Mouse (Mus musculus) cerebellum, adult 8-10 months (tissue): ENCODE data around the gene Tax1bp1.

Experiments
- DNase-seq: peaks from one replicate; pipeline ENCODE4 v3.0.0; 2022

Tax1bp1 gene

DNA sequence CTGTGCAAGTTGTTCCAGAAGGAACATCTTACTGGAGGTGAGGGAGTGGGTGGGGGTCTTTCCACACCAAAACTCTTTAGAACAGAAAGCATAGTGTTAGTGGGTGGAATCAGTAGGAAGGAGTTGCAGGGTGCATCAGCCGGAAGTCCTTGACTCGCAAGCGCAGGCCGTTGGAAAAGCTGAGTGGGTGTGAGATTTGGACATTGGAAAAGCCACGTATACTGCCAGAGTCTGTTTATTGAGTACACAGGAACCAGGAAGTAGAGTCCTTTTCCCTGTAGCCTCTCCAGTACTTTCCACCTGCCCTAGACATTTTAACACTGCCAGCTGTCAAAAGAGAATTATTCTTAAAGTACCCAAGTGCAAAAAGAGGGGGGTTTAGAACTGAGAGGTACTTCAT lies 5.7 kb upstream of the Tax1bp1 start:
- no peak for DNase-seq

DNA sequence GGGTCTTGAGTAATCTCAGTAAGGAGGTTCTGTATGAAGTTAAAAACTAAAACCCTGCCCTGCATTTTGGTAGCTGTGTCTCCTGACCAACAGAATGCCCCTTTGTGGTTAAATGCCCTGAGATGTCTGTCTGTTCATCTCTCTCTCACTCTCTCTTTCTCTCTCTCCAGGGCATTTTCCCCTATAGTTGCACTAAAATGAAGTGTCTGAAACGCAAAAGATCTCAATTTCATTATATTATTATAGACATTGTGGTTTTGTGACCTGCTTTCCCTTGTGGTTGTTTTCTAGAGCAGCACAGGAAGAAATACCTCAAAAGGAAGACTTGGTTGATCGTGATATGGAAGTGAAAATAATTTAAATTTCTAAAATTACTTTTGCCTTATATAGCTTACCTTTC lies 966 bp upstream of the Tax1bp1 start:
- no peak for DNase-seq

DNA sequence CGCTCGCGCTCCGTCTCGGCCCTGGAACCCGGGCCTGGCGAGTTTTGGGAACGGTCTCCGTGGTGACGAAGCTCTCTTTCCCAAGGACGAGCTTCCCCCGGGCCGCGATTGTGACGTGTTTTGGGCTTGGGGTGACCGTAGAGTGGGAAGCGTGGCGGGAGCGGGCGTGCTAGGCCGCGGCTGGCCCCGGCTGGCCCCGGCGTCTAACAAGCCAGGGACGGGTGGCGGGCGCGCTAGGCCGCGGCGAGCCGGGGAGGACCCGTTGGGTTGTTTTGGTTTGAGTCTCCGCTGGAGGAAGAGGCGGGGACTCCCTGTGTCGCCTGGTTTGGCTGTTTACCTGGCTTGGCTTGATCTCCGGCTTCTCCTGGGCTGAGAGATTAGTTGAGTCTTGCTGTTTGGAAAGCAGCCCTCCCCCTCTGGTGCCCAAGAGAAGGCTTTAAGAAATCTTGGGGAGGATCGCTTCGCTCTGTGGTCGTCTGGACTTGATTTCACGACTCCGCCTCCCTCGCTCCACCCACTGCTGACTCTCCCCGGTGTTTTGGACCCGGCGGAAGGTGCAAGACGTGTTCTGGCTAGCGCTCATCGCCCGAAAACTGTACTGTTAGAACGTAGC lies 474 bp downstream of the Tax1bp1 start:
- no peak for DNase-seq

DNA sequence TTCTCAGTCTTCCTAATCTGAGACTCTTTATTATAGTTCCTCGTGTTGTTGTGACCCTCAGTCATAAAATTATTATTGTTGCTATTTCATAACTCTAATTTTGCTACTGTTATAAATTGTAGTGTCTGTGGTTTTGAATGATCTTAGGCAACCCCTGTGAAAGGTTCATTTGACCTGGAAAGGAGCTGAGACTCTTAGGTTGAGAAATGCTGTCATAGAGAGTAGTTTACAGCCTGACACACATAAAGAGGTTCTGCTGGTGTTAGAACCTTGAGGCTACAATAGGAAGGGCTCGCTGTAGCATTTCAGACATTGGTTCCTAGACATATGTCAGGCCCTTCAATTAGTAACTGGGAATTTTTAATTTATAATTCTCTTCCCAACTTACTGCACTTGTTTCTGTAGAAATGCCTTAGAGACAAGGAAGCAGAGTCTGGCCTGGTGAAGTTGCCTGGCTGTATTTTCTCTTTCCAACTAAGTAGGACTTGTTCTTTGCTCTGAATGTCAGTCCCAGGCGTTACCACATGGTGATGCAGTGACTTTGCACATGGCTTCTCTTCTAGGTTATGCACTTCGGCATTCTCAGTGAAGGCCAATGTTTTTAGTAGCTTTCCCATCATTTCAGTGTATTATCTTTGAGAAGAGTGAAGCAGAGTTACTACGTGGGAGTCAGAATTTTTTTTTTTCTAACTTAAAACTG lies 4.1 kb downstream of the Tax1bp1 start:
- no peak for DNase-seq

DNA sequence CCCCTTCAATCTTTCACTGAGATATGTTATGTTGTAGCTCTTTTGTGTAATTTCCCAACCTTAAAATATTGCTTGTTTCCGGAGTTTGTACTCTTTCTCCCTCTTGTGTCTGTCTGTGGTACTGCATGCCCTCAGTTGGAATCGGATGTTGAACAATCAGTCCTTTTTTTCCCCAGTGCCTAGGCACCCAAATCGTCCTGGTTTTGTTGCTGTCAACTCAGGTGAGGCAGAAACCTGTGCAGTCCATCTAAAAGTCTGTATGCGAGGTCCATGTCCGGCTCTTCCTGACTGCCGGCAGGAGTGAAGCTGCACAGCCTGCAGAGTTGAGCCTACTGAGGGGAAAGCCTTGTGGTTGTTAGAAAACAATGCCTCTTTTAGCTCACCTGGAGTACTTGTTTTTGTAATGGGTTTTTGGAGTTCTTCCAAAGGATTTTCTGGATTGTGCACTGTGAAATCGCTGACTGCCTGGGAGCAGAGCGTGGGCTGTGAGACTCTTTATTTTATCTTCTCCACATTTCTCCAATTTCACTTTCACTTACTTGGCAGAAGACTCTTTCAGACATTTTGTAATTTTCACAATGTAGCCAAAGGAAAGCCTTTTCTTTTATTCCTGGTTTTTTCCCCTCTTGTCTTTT lies 11.4 kb downstream of the Tax1bp1 start:
- peak; percentile 65 for DNase-seq

DNA sequence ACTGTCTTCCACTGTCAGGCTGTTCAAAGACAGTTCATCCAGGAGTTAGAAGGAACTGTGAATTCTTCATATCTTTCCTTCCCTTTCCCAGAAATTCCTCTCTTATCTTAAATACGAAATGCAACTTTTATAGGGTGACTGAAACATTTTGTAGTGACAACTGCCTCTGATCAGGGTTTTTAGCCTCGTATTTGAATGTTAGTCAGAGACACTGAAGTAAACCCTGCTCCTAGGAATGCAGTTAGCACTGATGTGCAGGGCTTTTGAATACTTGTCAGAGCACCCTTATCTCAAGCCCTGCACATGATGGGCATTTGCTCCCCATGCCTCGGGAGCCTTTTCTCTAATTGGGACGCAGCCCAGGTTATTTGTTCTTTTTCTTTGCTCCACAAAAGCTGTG lies 16.8 kb downstream of the Tax1bp1 start:
- no peak for DNase-seq

DNA sequence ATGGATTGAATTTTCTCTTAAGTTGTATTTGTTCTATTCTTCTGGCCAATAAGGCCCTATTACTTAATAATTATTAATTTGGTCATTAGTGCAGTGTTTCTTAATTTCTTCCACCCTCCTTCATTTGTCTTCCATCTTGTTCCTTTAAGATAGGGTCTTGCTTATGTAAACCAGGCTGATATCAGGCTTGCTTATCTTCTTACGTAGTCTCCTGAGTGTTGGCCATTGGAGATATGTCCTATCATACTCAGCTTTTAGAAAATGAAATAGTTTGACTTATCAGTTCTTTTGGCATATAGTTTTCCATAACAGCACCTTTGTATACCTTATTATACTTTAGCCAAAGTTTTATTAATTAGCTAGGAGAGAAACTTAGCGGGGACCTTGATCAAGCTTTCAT lies 21.1 kb downstream of the Tax1bp1 start:
- DNase-seq: no peak

DNA sequence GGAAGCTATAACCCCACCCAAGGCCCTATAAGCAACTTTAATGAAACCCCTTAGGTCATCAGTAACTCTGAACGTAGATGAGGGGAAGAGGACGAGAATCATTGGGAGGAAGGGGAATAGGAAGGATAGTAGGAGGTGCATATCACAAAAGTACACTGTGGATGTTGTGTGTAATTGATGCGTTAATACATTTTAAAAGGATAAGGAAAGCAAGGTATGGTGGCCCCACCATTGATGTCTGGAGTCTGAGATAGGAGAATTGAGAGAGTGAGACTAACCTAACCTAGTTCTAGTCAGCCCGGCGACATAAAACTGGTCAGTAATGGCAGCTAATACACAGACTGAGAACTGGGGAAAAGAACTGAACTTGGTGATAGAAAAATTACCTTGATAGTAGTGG lies 39.3 kb downstream of the Tax1bp1 start:
- no peak for DNase-seq

DNA sequence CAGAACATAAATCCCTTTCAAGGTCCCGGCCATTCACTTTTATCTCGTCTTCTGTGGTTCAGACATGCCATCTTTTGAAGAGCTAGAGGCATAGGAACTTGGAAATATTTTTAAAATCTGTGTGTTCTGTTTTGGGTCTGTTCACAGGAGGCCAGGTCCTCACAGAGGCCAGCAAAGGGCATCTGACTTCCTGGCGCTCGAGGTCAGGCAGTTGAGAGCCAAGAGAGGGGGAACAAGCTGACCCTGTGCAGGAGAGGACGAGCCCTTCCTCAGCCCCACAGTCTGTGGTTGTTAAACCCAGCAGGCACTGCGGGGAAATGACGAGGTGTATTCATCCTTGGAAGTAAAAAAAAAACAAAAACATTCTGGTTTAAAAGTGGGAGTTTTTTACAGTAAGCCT lies 51.7 kb downstream of the Tax1bp1 start:
- no peak for DNase-seq

DNA sequence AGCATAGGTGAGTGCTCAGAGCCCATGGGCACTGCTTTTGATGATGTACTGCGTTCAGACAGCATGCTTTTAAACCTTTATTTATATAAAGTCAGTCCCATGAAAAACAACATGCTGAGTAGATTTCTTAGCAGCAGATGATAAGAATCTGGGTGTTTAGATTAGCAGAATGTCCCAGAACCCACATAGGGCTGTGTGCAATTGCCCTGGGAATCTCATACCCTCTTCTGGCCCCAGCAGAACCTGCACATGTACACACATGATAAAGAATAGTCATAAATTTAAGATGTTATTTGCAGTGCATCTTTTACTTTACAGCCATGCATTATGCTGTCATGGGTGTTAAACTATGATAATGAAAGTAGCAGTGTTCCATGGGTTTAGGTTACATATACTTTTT lies 57.3 kb downstream of the Tax1bp1 start:
- DNase-seq: no peak

DNA sequence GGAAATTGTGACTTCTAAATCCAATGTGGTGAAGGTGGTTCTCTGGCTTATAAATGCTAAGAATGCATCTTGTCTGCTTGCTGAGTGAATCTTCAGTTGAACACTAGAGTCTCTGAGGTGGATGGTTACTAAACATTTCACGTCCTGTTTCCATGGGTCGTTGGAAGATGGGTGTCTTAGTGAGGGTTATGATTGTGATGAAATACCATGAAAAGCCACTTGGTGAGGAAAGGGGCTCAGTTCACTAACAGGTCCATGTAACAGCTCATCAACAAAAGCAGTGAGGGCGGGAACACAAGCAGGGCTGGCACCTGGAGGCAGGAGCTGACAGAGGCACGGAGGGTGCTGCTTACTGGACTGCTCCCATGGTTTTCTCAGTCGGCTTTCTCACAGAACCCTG lies 59.6 kb downstream of the Tax1bp1 start:
- no peak for DNase-seq

DNA sequence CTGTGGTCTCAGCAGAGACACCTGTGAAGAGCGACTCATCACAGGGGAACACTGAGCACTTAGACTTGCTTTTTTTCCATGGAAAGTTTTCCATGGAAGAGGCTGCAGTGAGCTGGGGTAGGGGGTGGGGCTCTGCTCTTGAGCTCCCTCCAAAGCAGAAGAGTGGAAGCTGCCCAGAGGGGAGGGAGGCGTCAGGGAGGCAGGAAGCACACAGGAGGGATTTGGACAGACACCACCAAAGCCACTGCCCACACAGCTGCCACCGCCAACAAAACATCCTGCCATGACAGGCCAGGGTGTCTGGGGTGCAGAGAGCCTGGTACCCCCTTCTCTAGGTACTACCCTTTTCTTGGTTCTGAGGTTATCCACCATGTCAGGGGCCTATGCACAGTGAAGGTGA lies 61.8 kb downstream of the Tax1bp1 start:
- DNase-seq: no peak

DNA sequence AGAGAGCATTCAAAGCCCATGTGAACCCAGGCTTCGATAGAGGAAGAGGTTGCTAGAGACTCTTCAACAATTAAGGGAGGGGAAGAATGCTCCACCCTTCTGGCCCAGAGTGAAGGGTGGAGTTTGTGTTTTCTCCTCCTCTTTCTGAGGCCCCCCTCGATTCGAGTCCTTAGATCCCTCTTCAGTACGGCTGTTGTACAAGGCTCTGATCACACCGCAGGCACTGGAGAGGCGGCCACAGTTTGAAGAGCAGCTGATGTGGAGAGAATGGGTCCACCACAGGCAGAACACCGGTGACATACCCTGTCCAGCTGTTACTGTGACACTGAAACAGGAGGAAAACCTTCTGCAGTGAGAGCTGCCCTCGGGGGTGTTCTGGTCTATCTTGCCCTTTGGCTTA lies 62.4 kb downstream of the Tax1bp1 start:
- no peak for DNase-seq

DNA sequence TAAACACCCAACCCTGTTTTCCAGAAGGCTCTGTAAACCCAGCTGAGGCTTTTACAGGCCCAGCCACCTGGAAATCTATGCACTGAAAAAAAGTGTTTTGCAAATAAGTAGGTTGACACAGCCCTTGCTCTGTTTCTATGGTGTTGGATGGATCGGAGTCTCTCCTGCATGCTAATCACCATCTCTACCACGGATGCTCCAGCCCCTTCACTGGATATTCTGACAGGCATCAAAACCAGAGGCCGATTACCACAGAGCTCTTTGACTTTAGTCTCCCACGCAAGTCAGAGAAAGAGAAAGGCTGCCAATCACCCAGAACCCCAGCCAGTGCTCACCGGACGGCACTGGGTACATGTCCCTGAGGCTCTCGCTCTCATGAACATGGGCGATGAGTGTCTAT lies 63.5 kb downstream of the Tax1bp1 start:
- no peak for DNase-seq

DNA sequence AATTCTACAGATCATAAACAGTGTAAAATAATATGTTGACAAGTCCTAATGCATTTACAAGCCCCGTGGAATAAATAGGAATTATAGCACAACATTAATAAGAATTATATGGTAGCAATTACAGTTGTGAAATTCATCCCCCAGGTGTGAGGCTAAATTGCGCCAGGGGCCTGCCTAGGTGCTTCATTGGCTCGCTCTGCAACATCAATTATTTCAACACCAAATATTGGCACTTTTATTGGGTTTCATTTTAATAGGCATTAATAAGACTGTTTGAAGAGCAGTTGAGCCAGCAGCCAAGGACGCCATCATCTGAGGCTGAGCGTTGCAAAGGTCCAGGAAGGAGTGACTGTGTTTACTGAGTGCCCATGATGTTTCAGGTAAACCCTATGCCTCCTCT lies 65.0 kb downstream of the Tax1bp1 start:
- DNase-seq: no peak

DNA sequence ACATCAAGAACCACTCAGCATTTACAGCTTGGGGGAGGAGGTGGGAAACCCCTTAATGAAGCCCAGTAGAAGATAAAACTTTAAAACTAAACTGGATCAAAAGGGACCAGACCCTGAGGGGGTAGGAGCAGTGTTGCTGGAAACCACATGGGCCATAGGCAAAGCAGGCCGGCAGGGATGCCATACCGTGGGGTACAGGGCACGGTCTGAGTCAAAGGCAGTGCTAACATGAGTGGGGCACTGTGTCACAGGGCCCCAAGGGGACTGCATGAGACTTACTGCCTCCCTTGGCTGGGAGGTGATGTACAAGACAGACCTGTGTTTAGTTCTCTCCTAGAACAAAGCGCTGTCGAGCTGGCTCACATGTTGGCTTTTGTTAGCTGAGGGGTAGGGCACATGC lies 66.0 kb downstream of the Tax1bp1 start:
- DNase-seq: no peak

DNA sequence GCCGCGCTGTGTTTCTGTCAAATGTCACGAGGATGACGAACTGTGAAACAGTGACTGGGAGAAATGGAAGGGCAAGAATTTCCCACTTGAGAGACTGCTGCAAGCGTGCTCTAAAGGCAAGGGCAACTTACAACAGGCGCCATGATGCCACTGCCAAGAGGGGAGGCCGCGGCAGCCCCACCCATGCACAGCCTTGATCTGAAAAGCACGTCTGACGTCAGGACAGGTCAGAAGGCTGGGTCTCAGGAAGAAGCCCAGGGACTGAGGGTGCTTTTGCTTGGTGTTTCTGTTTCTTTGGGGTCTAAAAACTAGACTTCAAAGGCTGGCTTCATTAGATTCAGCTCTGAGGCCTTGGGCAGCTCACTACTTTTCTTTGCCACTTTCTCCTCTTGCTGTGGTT lies 76.8 kb downstream of the Tax1bp1 start:
- DNase-seq: no peak

DNA sequence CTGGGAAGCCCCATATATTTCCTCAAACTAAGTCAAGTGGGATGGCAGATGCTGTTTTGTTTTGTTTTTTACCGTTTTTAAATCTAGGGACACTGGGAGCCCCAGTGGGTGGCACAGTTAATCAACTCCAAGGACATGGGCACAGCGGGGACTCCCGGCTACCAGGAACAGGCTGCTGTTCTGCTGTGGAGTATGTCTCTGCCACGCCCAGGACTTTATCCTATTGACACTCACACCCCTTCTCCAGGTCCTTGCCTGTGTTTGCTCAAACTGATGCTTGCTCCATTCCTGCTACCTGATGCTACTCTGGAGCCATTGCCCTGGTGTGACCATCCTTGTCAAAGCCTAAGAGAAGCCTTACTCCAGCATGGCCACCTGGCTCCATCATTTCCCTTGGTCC lies 77.3 kb downstream of the Tax1bp1 start:
- DNase-seq: no peak

DNA sequence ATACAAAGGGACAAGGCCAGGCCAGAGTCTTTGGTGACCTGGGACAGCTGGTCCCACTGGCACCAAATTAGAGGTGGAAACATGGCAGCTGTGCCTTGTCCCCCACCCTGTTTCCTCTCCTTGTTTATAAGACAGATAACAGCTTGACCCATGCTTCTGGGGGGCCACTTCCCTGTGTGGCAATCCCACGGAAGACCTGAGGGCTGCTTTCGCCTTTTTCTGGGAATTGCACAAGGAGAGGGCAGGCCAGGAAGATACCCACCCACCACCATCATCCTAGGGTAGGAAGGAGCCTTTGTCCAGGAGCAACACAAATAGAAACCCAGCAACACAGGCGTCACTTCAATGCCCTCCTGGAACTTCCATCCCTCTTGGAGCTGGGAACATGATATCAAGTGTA lies 78.9 kb downstream of the Tax1bp1 start:
- DNase-seq: no peak

DNA sequence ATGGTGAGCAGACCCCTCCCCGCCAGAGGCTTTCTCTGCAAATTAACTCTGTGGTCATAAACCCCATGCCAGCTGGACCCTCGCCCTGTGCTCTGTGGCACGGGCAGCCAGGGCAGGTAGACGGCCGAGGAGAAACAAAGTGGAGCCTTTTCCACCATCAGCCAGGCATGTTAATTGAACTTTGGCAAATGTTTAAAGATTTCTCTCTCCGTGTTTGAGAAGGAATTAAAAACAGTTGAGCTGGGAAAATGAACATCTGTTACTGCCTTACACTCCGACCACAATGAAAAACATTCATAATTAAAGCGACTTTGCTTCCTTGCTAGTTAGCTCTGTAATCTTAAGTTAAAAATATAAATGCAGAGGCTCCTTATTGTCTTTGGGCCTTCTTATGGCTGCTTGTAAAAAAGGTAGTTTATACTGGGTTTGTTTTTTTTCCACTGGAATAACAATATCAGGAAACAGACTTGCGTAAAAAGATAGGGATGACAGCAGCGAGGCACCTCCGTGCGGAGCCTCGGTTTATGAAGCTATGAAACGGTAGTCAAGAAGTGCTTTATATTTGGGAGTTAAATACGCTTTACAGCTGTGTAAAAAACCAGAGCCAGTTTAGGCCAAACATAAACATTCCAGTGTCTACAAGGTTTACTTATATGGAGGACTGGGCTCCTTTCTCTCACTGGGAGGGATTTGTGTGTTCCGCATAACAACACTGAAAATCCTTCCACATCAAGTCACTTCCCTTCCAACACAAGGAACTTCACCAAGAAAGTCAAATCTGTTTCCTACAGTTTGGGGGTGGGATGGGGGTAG lies 81.7 kb downstream of the Tax1bp1 start:
- no peak for DNase-seq

DNA sequence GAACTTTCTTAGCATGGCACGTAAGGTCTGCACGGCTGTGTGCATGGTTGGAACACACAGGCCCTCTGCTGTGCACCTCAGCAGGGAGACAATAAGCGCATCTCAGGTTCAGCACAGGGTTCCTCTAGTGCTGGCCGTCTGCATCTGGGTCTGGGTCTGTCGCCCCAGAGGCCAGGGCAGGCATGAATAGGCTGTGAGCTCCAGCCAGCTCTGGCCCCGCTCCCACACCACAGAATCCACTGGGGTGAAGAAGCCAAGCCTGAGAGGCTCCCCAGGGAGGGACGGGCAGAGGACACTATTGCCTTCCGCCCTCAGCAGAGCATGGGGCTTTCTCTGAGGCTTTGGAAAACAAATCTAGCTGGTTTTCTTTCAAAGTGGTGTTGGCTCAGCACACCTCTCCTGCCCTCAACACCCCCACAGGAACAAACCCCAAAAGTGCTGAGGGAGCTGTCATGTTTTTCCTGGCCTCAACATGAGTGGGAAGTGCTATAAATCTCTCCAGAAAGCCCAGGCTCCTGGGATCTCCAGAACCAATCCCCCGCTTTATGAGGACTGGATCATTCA lies 82.6 kb downstream of the Tax1bp1 start:
- DNase-seq: peak; percentile 20

DNA sequence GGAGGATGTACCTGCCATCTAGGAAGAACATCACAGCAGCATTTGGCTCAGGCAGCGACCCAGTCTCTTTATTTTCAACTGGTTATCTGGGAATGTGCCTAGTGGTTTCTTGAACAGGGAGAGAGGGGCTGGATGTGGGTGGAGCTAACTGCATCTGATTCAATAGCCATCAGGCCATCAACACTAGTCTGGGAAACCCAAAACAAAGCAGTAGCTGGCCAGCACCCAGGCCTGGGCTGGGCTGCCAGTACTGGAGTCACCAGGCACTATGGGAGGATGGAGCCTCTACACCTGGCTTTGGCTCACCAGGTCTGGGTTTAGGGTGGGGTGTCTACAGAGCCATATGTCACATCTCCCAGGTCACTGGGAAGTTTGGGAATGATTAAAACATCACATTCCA lies 83.2 kb downstream of the Tax1bp1 start:
- peak; percentile 13 for DNase-seq

DNA sequence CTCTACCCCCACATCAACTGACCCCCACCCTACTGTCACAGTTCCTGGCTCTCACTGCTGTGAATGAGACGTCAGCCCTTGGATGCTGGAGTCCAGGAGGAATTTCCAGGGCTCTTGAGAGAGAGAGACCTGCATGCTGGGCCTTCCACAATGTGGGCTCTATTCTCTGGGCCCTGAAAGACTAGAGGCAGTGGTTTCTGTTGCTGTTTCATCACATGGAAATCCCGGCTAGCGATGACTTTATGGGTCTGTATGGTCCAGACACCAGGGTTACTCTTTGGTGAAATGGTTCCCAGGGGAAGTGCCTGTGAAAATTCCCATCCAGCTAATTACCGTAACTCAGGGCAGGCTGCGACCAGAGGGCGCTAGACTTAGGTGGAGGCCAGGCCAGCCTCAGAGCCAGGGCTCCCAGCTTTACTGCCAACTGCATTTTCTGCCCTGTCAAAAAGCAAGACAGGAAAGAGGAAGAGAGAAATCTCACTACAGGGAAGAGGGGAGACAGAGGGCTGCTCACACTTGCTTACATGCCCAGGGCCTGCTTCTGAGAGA lies 83.8 kb downstream of the Tax1bp1 start:
- DNase-seq: no peak
